Mouse (Mus musculus) heart, embryonic 14.5 days (tissue): ENCODE results near the gene Foxn2. TPM values are rescaled to one million over a fixed set of nuclear protein-coding genes. Genes with fewer than 3 reads are reported as not detected.
"Not testable (repeated sequence)": the region's sequence is repeated elsewhere in the genome, so short reads cannot be mapped to it uniquely, and the experiment has no call there.

Experiments used
- ATAC-seq: fragments of 200-750 bp; cut with Nextera tagmentation; 2 replicates; pipeline ENCODE4 v1.8.0; 2017; ENCODE audit warnings: low read depth, moderate TSS enrichment; ENCODE audit not compliant: insufficient number of reproducible peaks, insufficient read depth, low FRiP score
- H3K27ac ChIP-seq, 2 experiments: fragments of 200-500 bp in 1 of 2; fragments of 300-500 bp in 1 of 2; sonication (generic) in 1 of 2; replicated peaks in 1 of 2; 2 replicates each; pipeline ENCODE4 v1.5.1; 2012 to 2014; ENCODE audit warnings: low read depth in 2 of 2, low read length in 2 of 2, control low read depth in 1 of 2, mild to moderate bottlenecking in 1 of 2, mixed read lengths in 1 of 2; ENCODE audit not compliant: control insufficient read depth in 1 of 2, insufficient read depth in 1 of 2
- H3K27me3 ChIP-seq: fragments of 300-500 bp; sonication (generic); 2 replicates; pipeline ENCODE4 v1.6.1; 2014; ENCODE audit warnings: mild to moderate bottlenecking, low read length, control low read depth; ENCODE audit not compliant: control insufficient read depth, insufficient read depth
- H3K36me3 ChIP-seq: fragments of 300-500 bp; sonication (generic); 2 replicates; pipeline ENCODE4 v1.6.1; 2014; ENCODE audit warnings: mild to moderate bottlenecking, control low read depth, low read length, mixed read lengths; ENCODE audit not compliant: control insufficient read depth, insufficient read depth
- H3K4me1 ChIP-seq, 2 experiments: fragments of 200-500 bp in 1 of 2; fragments of 300-500 bp in 1 of 2; sonication (generic) in 1 of 2; 2 replicates each; pipeline ENCODE4 v1.6.1; 2012 to 2014; ENCODE audit warnings: low read length in 2 of 2, control low read depth in 1 of 2, mixed read lengths in 1 of 2; ENCODE audit not compliant: control insufficient read depth in 2 of 2, insufficient read depth in 2 of 2
- H3K4me2 ChIP-seq: fragments of 300-500 bp; sonication (generic); 2 replicates; pipeline ENCODE4 v1.6.1; 2014; ENCODE audit warnings: mild to moderate bottlenecking, low read length
- H3K4me3 ChIP-seq, 2 experiments: fragments of 200-500 bp in 1 of 2; fragments of 300-500 bp in 1 of 2; sonication (generic) in 1 of 2; 2 replicates each; pipeline ENCODE4 v1.5.1; 2012 to 2014; ENCODE audit warnings: low read length in 2 of 2, mild to moderate bottlenecking in 2 of 2, control low read depth in 1 of 2, low read depth in 1 of 2, moderate library complexity in 1 of 2; ENCODE audit not compliant: control insufficient read depth in 1 of 2, insufficient read depth in 1 of 2
- H3K9ac ChIP-seq: fragments of 300-500 bp; sonication (generic); 2 replicates; pipeline ENCODE4 v1.6.1; 2014; ENCODE audit warnings: mild to moderate bottlenecking, low read length
- H3K9me3 ChIP-seq: fragments of 300-500 bp; sonication (generic); 2 replicates; pipeline ENCODE4 v1.6.1; 2016; ENCODE audit warnings: low read length, control low read depth; ENCODE audit not compliant: control insufficient read depth
- WGBS: fragments of 180-500 bp; shearing (Covaris S2); extraction: QIAGEN DNeasy Blood & Tissue Kit; methylation state at CpG from one replicate; pipeline ENCODE4 v1.1.7; 2014; 5-methylcytosine and 5-hydroxymethylcytosine counted together
- polyA plus RNA-seq: library from polyadenylated mRNA; unstranded; fragments of >200 nt; fragmentation: Nextera tagmentation; extraction: Ambion mirVana; gene quantifications from 2 replicates; pipeline ENCODE4 v1.2.1, GENCODE M21; 2014

The Foxn2 gene
- polyA plus RNA-seq, 1 experiment from 2014 or later, result 7.3 TPM

DNA sequence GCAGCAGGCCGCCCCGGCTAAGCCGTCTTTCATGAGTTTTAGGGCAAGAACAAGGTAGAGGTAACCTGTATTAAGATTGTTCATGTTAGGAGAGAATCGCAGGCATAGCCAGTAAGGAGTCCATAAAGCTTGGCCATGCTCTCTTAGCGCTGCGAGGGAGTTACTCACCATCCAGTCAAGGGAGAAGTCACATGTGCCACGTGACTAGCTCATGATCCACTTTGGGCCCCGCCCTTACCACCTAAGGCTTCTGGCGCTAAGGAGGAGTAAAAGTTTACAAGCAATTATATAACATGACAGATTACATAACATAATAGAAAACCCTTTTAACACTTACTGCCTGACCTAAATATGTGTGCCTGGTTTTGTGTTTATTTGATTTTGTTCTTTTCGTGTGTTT, 8.5 kb upstream of the Foxn2 start:
- no peak overlapping the region for H3K4me3 ChIP-seq
- no peaks in the 10 kb centered on the region for H3K9me3 ChIP-seq
- no peaks in the 10 kb centered on the region for H3K27me3 ChIP-seq
- no peaks in the 10 kb centered on the region for H3K36me3 ChIP-seq
- H3K4me1 ChIP-seq, result no peaks in the 10 kb centered on the region
- no peak for ATAC-seq
- no peak overlapping the region for H3K4me2 ChIP-seq
- H3K9ac ChIP-seq, result no peak overlapping the region
- WGBS, result 82% methylated on average over 10 of the region's 10 CpGs
- H3K27ac ChIP-seq, result no peak overlapping the region

DNA sequence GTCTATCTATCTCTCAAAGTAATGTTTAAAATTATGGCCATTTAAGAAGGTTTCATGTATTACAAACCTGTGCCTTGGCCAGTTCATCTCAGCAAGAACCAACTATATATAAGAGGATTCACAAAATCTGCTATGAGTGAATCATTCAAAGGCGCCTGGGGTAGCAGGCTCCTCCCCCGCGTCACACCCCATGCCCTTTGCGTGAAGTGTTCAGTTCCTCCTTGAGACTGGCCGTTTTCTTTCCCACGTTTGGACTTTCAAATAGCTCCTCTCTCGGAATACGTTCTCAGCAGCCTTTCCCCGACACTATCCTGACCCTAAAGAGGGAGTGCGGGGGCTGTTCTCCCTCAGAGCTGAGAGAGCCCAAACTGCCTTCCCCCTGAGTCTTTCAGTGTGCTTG, 5.2 kb upstream of the Foxn2 start:
- no peaks in the 10 kb centered on the region for H3K36me3 ChIP-seq
- no peak overlapping the region for H3K4me3 ChIP-seq
- H3K9ac ChIP-seq, result no peak overlapping the region
- peaks cover 0 to 4% of the 10 kb centered on the region in 2 experiments; a peak in 2 of 4 replicates for H3K4me1 ChIP-seq
- no peak for ATAC-seq
- H3K9me3 ChIP-seq, result no peaks in the 10 kb centered on the region
- 54% methylated on average over 10 of the region's 10 CpGs for WGBS
- H3K27ac ChIP-seq, result no peak overlapping the region
- H3K4me2 ChIP-seq, result no peak overlapping the region
- H3K27me3 ChIP-seq, result no peaks in the 10 kb centered on the region

DNA sequence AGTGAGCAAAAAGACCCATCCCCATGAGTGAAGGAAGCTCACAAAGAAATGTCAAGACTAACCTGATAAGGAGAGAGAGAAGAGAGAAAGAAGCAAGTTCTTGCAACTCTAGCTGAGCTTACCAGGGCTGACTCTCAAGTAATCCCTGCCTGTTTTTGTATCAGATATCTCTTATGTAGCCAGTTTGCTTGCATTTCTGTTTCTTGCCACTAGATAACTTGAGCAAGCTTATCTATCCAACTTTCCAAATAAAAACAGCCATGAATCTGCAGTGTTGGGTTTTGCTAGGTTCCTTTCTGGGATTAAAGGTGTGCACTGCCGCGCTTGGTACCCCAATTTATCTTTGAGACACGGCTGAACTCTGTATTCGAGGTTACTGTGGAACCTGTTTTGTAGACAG, 4.2 kb upstream of the Foxn2 start:
- Histone ChIP-seq H3K27me3 (no peaks in the 10 kb centered on the region), H3K4me3 (no peak overlapping the region)
- ATAC-seq, result no peak

DNA sequence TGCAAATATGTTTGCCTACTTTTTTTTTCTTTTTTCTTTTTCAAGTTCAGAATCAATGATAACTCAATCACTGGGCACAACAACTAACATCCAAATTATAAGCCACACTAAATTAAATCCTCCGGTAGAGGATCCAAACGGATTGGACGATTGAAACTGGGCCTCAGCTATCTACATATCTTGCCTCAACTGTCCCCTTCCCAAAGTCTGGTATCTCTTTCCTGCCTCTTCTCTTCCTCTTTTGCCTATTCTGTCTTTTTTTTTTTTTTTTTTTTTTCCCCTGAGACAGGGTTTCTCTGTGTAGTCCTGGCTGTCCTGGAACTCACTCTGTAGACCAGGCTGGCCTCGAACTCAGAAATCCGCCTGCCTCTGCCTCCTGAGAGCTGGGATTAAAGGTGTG, 3.8 kb upstream of the Foxn2 start:
- H3K4me1 ChIP-seq, H3K9me3 ChIP-seq, H3K36me3 ChIP-seq, H3K9ac ChIP-seq, H3K4me3 ChIP-seq, H3K27ac ChIP-seq, H3K4me2 ChIP-seq, H3K27me3 ChIP-seq, ATAC-seq: not testable (repeated sequence)
- 94% methylated on average over 5 of the region's 5 CpGs for WGBS

More for the DNA sequence above, 4.2 kb upstream of the Foxn2 start:
- Histone ChIP-seq H3K36me3 (no peaks in the 10 kb centered on the region), H3K27ac (no peak overlapping the region), H3K9ac (no peak overlapping the region), H3K4me2 (no peak overlapping the region), H3K9me3 (no peaks in the 10 kb centered on the region), H3K4me1 (peaks cover 0 to 4% of the 10 kb centered on the region in 2 experiments; a peak in 2 of 4 replicates)
- WGBS, result 94% methylated on average over 4 of the region's 4 CpGs

DNA sequence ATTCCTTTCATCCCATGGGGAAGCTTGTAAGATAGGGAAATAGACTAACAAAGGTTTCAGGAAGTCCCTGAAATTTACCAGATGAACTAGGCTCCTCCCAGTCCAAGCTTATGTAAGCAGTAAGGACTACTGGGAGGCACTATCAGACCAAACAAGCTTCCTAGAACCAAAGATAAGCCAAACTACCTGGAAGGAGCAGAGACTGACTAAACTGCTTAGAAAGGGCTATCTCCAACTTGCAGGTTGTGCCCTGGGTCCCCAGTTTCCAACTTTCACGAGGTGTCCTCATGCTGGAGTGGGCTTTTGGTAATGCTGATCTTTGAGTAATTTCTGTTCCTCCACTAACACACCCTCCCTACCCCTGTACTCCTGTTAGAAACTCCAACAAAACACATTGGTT, 3.1 kb upstream of the Foxn2 start:
- Histone ChIP-seq H3K4me1 (peaks cover 0 to 4% of the 10 kb centered on the region in 2 experiments; a peak in 2 of 4 replicates), H3K9ac (no peak overlapping the region), H3K4me2 (no peak overlapping the region), H3K9me3 (no peaks in the 10 kb centered on the region), H3K36me3 (no peaks in the 10 kb centered on the region), H3K27me3 (no peaks in the 10 kb centered on the region), H3K27ac (no peak overlapping the region), H3K4me3 (no peak overlapping the region)
- ATAC-seq, result no peak
- WGBS, result 77% methylated on average over 1 of the region's 1 CpGs

DNA sequence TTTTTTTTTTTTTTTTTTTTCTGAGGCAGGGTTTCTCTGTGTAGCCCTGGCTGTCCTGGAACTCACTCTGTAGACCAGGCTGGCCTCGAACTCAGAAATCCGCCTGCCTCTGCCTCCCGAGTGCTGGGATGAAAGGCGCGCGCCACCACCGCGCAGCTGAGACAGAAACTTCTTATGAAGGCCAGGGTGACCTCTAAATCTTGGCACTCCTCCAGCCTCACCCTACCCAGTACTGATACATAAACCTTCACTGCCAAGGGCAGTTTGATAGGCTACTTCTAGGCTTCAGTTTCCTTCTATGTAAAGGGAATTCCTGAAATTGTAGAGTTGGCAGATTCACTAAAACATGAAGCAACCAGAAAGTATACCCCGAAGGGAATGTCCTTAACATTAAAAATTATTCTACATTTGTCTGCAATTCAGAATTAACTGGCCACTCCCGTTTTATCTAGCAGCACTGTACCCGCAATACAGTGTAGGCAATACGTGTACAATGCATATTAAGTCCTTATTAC, 918 bp upstream of the Foxn2 start:
- 79% methylated on average over 12 of the region's 12 CpGs for WGBS
- H3K9me3 ChIP-seq, result no peaks in the 10 kb centered on the region
- peak overlapping the region; percentile 69 for H3K4me2 ChIP-seq
- no peaks in the 10 kb centered on the region for H3K27me3 ChIP-seq
- H3K36me3 ChIP-seq, result no peaks in the 10 kb centered on the region
- peaks cover 2 to 4% of the 10 kb centered on the region in 2 experiments; a peak in 3 of 4 replicates for H3K4me1 ChIP-seq
- peak overlapping the region; percentile 94 for H3K9ac ChIP-seq
- peak overlapping the region in 1 of 2 experiments; percentile 91; a peak in 2 of 4 replicates for H3K4me3 ChIP-seq
- no peak for ATAC-seq
- H3K27ac ChIP-seq, result peak overlapping the region in 1 of 2 experiments; percentile 87; a peak in 1 of 4 replicates

DNA sequence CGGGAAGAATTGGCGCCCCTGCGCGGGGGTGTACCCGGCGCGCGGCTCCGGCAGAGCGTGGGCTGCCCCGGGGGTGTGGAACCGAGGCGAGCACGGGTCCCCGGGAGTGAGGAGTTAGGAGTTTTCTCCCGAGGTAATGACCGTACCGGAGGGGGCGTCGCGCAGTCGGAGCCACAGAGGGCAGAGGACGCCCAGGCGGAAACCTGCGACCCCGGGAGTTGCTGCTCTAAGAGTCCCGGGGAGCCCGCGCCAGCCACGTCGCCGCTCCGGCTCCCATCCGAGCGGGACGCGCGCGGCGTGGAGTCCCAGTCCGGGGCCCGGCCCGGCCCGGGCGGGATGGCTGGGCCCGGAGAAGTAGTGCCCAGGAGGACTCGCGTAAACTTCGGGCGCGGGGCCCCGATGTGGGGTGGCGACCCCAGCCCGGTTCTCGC, 505 bp downstream of the Foxn2 start:
- H3K36me3 ChIP-seq, result no peaks in the 10 kb centered on the region
- H3K9me3 ChIP-seq, result no peaks in the 10 kb centered on the region
- peak overlapping the region; percentile 94 for H3K9ac ChIP-seq
- H3K4me3 ChIP-seq, result peak overlapping the region; percentile 78 to 91
- H3K27me3 ChIP-seq, result no peaks in the 10 kb centered on the region
- H3K4me1 ChIP-seq, result peaks cover 2 to 4% of the 10 kb centered on the region in 2 experiments; a peak in 3 of 4 replicates
- peak overlapping the region; percentile 74 to 87 for H3K27ac ChIP-seq
- ATAC-seq, result peak; percentile 62
- H3K4me2 ChIP-seq, result peak overlapping the region; percentile 69
- under 1% methylated on average over 54 of the region's 55 CpGs for WGBS
